ENCODE assay signal across 23 mouse cellular contexts in genomic region chr1:33454251-33454650, GRCm38 (mm10).
"Had no signal": no experiment of that assay in that cellular context is flagged by ENCODE, and none has a peak within 500 bp of the region (broad histone marks: within the 10 kb centered on the region; RNA-seq: fewer than 3 reads in every experiment).

No protein-coding gene starts in this region.

- ATAC-seq: inflammation-experienced regulatory T-cells, adult 6 months; intestine, embryonic 16.5 days; liver, postnatal 0 days; lung, postnatal 0 days; midbrain, embryonic 13.5 days; midbrain, embryonic 16.5 days had no signal

- H3K27me3 ChIP-seq: limb, embryonic 12.5 days; limb, embryonic 15.5 days; midbrain, embryonic 13.5 days; neural tube, embryonic 13.5 days; stomach, embryonic 15.5 days had no signal

- H3K4me1 ChIP-seq: limb, embryonic 12.5 days; limb, embryonic 15.5 days; midbrain, embryonic 10.5 days; midbrain, embryonic 13.5 days; neural tube, embryonic 13.5 days; stomach, embryonic 15.5 days had no signal

- H3K9me3 ChIP-seq: limb, embryonic 12.5 days; limb, embryonic 15.5 days; midbrain, embryonic 10.5 days; midbrain, embryonic 13.5 days; neural tube, embryonic 13.5 days; stomach, embryonic 15.5 days had no signal

- H3K9ac ChIP-seq: limb, embryonic 12.5 days; limb, embryonic 15.5 days; liver, embryonic 14.5 days; liver, postnatal 0 days; lung, embryonic 14.5 days; midbrain, embryonic 13.5 days; neural tube, embryonic 13.5 days; stomach, embryonic 15.5 days had no signal

- H3K36me3 ChIP-seq: limb, embryonic 12.5 days; limb, embryonic 15.5 days; midbrain, embryonic 13.5 days; neural tube, embryonic 13.5 days; stomach, embryonic 15.5 days had no signal

- DNase-seq: kidney, adult 18-20 months; kidney, adult 9 months; kidney, postnatal 25 days; liver, postnatal 0 days; lung, embryonic 14.5 days; retina, postnatal 1 day; spleen, adult 18-20 months; thymus, postnatal 25 days had no signal

- H3K4me2 ChIP-seq: limb, embryonic 12.5 days; limb, embryonic 15.5 days; liver, embryonic 11.5 days; lung, embryonic 14.5 days; midbrain, embryonic 13.5 days; neural tube, embryonic 13.5 days; stomach, embryonic 15.5 days had no signal

- H3K4me3 ChIP-seq: limb, embryonic 12.5 days; limb, embryonic 15.5 days; midbrain, embryonic 10.5 days; midbrain, embryonic 13.5 days; myocyte; neural tube, embryonic 13.5 days; stomach, embryonic 15.5 days had no signal

- H3K27ac ChIP-seq: kidney, postnatal 0 days; limb, embryonic 12.5 days; limb, embryonic 15.5 days; liver, embryonic 14.5 days; macrophage; midbrain, embryonic 10.5 days; midbrain, embryonic 13.5 days; neural tube, embryonic 13.5 days; stomach, embryonic 15.5 days had no signal
